Mouse (Mus musculus): ENCODE results near the gene Cux2. TPM values are rescaled to one million over a fixed set of nuclear protein-coding genes. Genes with fewer than 3 reads are reported as not detected.

Cux2 gene
- polyA plus RNA-seq, 1 experiment from 2014 or later, result 27.3 TPM

DNA sequence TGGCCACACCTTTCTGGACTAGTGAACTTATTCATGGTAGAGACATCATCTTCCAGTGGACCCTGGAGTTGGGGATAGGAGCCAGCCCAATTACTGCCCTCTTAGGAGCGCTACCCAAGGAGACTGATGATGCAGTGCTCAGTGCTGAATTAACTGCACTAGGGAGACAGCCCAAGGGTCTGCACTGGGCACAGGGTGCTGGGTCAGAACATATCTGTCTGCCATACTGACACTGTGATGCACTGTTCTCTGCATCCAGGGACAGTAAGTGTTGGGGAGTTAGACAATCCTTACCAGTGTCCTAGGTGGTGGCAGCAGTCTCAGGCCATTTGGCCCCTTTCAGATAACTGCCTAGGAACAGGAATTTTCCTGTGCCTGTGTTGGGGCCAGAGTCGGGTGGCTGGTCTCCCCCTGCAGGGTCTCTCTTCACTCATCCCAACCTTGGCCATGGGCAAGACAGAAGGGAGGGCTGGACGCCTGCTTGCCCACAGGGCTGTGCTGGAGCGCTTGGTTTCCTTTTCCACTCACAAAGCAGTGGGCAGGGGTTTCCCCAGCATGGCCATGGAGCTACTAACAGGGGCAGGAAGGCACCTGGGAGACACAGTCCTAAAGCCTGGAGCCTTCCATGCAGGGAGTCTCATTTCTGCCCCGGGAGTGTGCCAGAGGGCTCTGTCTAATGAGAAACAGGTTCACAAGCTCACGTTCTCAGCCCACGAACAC is 227.0 kb downstream of the Cux2 start:
- no peak overlapping the region for H3K4me2 ChIP-seq
- 79% methylated on average over 7 of the region's 7 CpGs for WGBS
- ATAC-seq (replicated peaks), result no peak

DNA sequence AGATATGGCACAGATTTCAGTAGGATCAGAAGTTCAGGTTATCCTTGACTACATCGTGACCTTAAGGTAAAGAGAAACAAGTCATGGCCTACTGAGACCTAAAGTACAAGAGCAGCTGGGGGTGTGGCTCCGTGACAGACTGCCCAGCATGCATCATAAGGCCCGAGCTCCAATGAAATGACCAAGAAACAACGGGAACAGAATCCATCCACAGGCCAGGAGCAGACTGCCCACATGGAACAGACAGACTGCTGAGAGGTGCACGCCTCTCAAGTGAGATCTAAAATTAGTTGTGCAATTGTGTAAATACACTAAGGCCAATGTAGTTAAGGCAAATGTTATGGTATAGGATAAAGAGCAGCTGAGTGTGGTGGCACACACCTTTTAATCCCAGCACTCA is 228.3 kb downstream of the Cux2 start:
- Histone ChIP-seq H3K9ac (no peak overlapping the region), H3K4me3 (no peak overlapping the region), H3K36me3 (replicated peaks) (peaks cover 27% of the 10 kb centered on the region), H3K27me3 (replicated peaks) (no peaks in the 10 kb centered on the region), H3K9me3 (no peaks in the 10 kb centered on the region), H3K4me1 (no peaks in the 10 kb centered on the region), H3K4me2 (no peak overlapping the region), H3K27ac (no peak overlapping the region)
- no peak for ATAC-seq (replicated peaks)
- WGBS, result 83% methylated on average over 5 of the region's 5 CpGs

More for the DNA sequence above, 227.0 kb downstream of the Cux2 start:
- H3K4me3 ChIP-seq, result no peak overlapping the region
- no peak overlapping the region for H3K9ac ChIP-seq
- no peaks in the 10 kb centered on the region for H3K4me1 ChIP-seq
- no peaks in the 10 kb centered on the region for H3K27me3 ChIP-seq (replicated peaks)
- H3K36me3 ChIP-seq (replicated peaks), result peaks cover 16% of the 10 kb centered on the region
- H3K9me3 ChIP-seq, result no peaks in the 10 kb centered on the region
- no peak overlapping the region for H3K27ac ChIP-seq

DNA sequence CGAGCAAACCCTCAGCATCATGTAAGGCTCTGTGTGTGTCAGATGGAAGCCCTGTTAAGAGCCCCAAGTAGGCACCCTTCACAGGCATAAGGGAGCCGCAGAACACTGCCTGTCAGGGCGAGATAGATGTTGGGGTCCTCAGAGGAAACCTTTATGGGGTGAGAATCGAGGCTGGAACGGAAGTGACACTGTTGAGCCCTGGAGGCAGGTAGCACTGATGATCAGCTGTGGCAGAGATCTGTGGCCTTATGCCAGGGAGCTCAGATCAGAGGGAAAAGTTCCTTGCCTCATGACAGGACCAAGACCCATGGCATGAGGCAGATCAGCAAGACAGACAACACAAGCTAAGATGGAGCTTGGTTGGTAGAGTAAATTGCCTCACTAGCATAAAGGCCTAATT is 228.8 kb downstream of the Cux2 start:
- peaks cover 27% of the 10 kb centered on the region for H3K36me3 ChIP-seq (replicated peaks)
- no peaks in the 10 kb centered on the region for H3K27me3 ChIP-seq (replicated peaks)
- no peak overlapping the region for H3K9ac ChIP-seq
- no peak overlapping the region for H3K4me3 ChIP-seq
- H3K4me2 ChIP-seq, result no peak overlapping the region
- WGBS, result 85% methylated on average over 5 of the region's 5 CpGs
- H3K4me1 ChIP-seq, result no peaks in the 10 kb centered on the region
- H3K27ac ChIP-seq, result no peak overlapping the region
- H3K9me3 ChIP-seq, result no peaks in the 10 kb centered on the region
- no peak for ATAC-seq (replicated peaks)

DNA sequence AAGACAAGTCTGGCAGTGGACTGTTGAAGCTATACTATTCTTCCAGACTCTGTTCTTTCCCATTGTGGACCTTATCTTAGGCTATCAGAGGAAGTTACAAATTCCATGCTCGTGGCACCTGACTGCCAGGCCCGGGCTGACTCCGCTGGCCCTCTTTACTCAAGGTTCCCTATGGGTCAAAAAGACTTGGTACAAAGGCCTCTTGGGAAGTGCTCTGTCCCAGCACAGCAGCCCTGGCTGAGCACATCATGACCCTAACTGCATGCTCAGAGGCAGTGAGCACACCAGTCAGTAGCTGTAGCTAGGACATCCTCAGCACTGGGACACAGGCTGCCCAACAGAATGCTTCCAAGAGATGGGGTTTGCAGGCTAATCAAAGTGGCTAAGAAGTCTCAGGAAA is 229.2 kb downstream of the Cux2 start:
- no peaks in the 10 kb centered on the region for H3K4me1 ChIP-seq
- no peak overlapping the region for H3K4me2 ChIP-seq
- H3K27me3 ChIP-seq (replicated peaks), result no peaks in the 10 kb centered on the region
- H3K27ac ChIP-seq, result no peak overlapping the region
- peaks cover 27% of the 10 kb centered on the region for H3K36me3 ChIP-seq (replicated peaks)
- no peak overlapping the region for H3K9ac ChIP-seq
- no peaks in the 10 kb centered on the region for H3K9me3 ChIP-seq
- ATAC-seq (replicated peaks), result no peak
- WGBS, result 91% methylated on average over 3 of the region's 3 CpGs
- no peak overlapping the region for H3K4me3 ChIP-seq

DNA sequence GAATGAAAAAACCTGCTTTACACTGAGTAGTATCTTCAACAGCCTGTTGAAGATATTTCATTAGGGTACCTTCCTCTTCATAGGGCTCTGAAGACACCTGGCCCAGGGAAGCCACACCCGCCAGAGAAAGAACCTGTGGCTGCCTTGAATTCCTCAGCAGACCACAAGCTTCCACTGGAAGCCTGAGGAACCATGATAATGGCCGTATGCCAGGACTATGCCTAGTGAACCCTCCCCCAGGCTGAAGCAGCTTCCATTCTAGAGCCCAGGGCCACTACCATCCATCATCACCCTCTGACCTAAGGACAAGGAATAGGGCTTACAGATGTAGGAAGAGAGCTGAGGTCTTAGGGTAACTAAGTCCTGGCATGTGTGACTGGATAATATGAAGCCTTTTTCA is 229.7 kb downstream of the Cux2 start:
- ATAC-seq (replicated peaks), result no peak
- H3K4me2 ChIP-seq, result no peak overlapping the region
- WGBS, result 92% methylated on average over 2 of the region's 2 CpGs
- no peak overlapping the region for H3K4me3 ChIP-seq
- no peaks in the 10 kb centered on the region for H3K27me3 ChIP-seq (replicated peaks)
- H3K9ac ChIP-seq, result no peak overlapping the region
- H3K36me3 ChIP-seq (replicated peaks), result peaks cover 27% of the 10 kb centered on the region
- H3K27ac ChIP-seq, result no peak overlapping the region
- H3K9me3 ChIP-seq, result no peaks in the 10 kb centered on the region
- H3K4me1 ChIP-seq, result no peaks in the 10 kb centered on the region

DNA sequence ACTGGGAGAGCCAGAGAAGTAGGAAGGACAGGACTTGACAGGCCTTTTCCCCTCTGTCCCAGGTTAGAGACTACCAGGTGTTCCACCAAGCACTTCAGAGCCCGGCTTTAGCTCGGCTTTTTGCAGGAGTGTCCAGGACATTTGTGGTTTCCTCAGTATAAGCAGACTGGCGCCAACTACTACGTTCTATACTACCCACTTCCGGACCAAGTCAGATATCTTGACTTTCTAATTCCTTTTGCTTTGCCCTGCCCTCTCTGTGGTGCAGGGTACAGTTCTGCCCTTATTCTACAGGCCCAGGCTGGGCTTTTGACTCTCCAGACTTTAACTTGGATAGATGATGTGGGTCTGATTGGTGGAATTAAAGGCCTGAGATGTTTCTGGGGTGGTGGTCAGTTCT is 230.3 kb downstream of the Cux2 start:
- H3K36me3 ChIP-seq (replicated peaks), result peaks cover 27% of the 10 kb centered on the region
- H3K4me1 ChIP-seq, result no peaks in the 10 kb centered on the region
- H3K9ac ChIP-seq, result no peak overlapping the region
- 93% methylated on average over 5 of the region's 5 CpGs for WGBS
- no peak overlapping the region for H3K4me3 ChIP-seq
- H3K9me3 ChIP-seq, result no peaks in the 10 kb centered on the region
- H3K27me3 ChIP-seq (replicated peaks), result no peaks in the 10 kb centered on the region
- H3K4me2 ChIP-seq, result no peak overlapping the region
- no peak overlapping the region for H3K27ac ChIP-seq
- no peak for ATAC-seq (replicated peaks)

DNA sequence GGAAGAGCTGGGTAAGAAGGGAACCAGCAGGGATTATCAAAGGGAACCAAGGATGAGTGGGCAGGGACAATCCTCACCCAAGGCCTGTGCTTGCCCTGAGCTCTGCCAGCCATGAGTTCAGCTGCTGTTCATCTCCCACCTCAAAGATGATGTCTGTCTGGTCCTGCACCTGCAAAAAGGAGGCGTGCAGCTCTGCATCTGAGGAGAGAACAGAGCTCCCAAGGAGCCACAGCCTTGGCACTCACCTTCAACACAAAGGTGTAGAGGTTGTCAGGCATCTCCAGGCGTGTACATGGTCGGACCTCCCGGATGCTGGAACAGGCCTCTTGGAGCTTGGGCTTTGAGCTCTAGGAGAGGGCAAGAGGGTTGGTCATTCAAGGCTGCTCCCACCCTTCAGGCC is 231.0 kb downstream of the Cux2 start:
- no peaks in the 10 kb centered on the region for H3K9me3 ChIP-seq
- H3K27me3 ChIP-seq (replicated peaks), result no peaks in the 10 kb centered on the region
- no peak overlapping the region for H3K4me3 ChIP-seq
- 95% methylated on average over 4 of the region's 4 CpGs for WGBS
- ATAC-seq (replicated peaks), result no peak
- H3K9ac ChIP-seq, result no peak overlapping the region
- H3K4me1 ChIP-seq, result no peaks in the 10 kb centered on the region
- H3K4me2 ChIP-seq, result no peak overlapping the region
- no peak overlapping the region for H3K27ac ChIP-seq
- H3K36me3 ChIP-seq (replicated peaks), result peaks cover 29% of the 10 kb centered on the region

DNA sequence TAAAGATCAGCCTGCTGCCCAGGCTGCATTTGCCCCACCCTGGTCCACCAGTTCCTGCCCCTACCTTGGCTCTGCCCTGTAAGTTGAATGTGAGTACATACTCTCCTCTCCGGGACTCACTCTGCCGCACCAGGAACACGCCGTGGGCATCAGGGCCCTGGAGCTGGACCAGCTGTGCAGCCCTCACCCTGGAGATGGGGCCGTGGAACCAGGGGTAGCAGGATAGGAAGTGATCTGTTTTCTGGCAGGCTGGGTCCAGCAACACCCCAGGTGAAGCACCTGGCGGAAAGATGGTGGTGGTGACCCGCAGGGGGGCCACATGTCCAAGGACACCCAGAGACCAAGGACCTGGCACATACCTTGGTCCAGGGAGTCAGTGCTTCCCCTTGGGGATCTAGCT is 231.5 kb downstream of the Cux2 start:
- ATAC-seq (replicated peaks), result no peak

DNA sequence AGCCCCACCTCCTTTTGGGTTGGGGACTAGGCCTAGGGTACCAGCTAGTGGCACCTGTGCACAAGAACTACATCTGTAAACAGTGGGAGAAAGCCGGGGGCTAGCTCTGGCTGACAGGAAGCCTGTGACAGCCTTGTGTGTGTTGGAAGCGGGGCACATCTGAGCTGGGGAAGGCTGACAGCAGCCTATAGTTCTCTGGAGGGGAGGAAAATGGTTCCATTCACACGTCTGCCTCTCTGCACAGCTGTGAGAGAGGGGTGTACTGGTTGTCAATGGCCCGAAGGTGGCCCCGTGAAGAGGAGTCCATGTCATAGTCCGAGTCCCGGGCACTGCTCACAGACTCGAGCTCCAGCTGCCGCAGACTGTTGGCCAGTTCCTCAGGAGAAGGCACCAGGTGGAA is 232.4 kb downstream of the Cux2 start:
- Histone ChIP-seq H3K4me3 (no peak overlapping the region), H3K36me3 (replicated peaks) (peaks cover 42% of the 10 kb centered on the region), H3K27ac (no peak overlapping the region), H3K9ac (no peak overlapping the region), H3K4me1 (no peaks in the 10 kb centered on the region), H3K9me3 (no peaks in the 10 kb centered on the region), H3K27me3 (replicated peaks) (no peaks in the 10 kb centered on the region), H3K4me2 (no peak overlapping the region)
- ATAC-seq (replicated peaks), result no peak
- 91% methylated on average over 9 of the region's 9 CpGs for WGBS

More for the DNA sequence above, 231.5 kb downstream of the Cux2 start:
- no peaks in the 10 kb centered on the region for H3K27me3 ChIP-seq (replicated peaks)
- H3K27ac ChIP-seq, result no peak overlapping the region
- H3K9ac ChIP-seq, result no peak overlapping the region
- H3K36me3 ChIP-seq (replicated peaks), result peaks cover 33% of the 10 kb centered on the region
- no peaks in the 10 kb centered on the region for H3K9me3 ChIP-seq
- WGBS, result 97% methylated on average over 7 of the region's 7 CpGs
- H3K4me1 ChIP-seq, result no peaks in the 10 kb centered on the region
- no peak overlapping the region for H3K4me3 ChIP-seq
- H3K4me2 ChIP-seq, result no peak overlapping the region

DNA sequence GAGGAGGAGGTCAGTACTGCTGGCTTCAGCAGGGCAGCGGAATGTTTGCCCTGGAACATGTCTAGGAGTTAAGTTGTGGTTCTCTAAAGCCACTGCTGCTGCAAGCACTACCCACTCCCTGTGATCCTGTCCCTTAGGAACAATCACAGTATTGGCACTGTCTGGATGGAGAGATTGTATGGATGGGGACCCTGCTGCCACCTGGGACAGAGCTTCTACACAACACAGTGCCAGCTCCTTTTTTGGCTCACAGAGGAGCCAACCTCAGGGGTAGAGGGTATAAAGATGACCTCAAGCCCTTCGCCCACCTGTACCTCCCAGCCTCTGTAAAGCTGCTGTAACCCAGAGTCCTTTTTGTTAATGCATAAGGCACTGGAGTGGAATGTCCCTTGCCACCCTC is 233.3 kb downstream of the Cux2 start:
- no peaks in the 10 kb centered on the region for H3K9me3 ChIP-seq
- no peak overlapping the region for H3K4me2 ChIP-seq
- H3K9ac ChIP-seq, result no peak overlapping the region
- H3K27me3 ChIP-seq (replicated peaks), result no peaks in the 10 kb centered on the region
- no peaks in the 10 kb centered on the region for H3K4me1 ChIP-seq
- H3K4me3 ChIP-seq, result no peak overlapping the region
- ATAC-seq (replicated peaks), result no peak
- 98% methylated on average over 2 of the region's 2 CpGs for WGBS
- no peak overlapping the region for H3K27ac ChIP-seq
- peaks cover 51% of the 10 kb centered on the region for H3K36me3 ChIP-seq (replicated peaks)

DNA sequence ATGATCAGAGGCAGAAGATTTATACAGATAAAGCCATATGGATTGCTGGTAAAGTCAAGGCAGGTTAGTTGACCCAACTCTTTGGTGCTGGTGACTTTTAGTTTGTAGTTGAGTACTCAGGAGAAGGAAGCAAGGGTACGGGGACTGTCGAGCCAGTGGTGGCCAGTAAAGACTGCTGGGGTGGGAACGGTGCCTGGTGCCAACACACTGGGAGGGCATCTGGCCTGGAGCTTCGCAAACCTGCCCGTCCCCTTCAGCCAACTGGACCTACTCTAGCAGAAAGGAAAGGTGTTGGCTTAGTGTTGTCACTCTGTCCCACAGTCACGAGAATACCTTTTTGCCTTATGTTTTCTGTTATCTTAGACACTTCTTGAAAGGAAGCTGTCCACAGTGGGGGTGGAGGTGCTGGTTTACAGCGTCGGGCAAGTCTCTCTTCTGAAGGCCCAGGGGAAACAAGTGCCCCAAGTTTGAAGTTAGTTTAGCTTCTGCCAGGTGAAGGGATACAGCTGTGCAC is 234.0 kb downstream of the Cux2 start:
- H3K4me1 ChIP-seq, result no peaks in the 10 kb centered on the region
- ATAC-seq (replicated peaks), result no peak
- no peak overlapping the region for H3K4me2 ChIP-seq
- H3K4me3 ChIP-seq, result no peak overlapping the region
- H3K27ac ChIP-seq, result no peak overlapping the region
- H3K27me3 ChIP-seq (replicated peaks), result no peaks in the 10 kb centered on the region
- 93% methylated on average over 8 of the region's 8 CpGs for WGBS
- no peak overlapping the region for H3K9ac ChIP-seq
- H3K36me3 ChIP-seq (replicated peaks), result peaks cover 56% of the 10 kb centered on the region
- H3K9me3 ChIP-seq, result no peaks in the 10 kb centered on the region

DNA sequence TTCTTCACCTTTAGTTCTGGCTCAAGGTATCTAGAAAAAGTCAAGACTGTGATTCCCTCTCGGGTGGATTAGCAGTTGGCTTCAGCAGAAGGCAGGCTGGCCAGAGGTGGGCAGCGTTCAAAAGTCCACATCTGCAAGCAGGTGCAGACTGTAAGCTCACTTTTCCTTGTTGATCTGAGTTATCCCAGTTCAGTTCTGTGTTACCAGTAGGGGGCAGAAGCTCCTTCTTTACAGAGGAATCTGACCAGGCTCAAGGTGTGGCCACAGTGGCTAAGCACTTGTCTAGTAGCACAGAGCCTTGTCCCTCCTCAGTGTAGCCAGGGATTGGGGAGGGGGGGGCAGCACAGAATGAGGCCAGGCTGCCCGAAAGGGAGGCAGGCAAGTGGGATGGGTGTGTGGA is 234.8 kb downstream of the Cux2 start:
- Histone ChIP-seq H3K4me2 (no peak overlapping the region), H3K36me3 (replicated peaks) (peaks cover 55% of the 10 kb centered on the region), H3K4me3 (no peak overlapping the region), H3K9me3 (no peaks in the 10 kb centered on the region), H3K9ac (no peak overlapping the region), H3K27ac (no peak overlapping the region), H3K4me1 (no peaks in the 10 kb centered on the region), H3K27me3 (replicated peaks) (no peaks in the 10 kb centered on the region)
- ATAC-seq (replicated peaks), result no peak
- WGBS, result 68% methylated on average over 3 of the region's 3 CpGs

DNA sequence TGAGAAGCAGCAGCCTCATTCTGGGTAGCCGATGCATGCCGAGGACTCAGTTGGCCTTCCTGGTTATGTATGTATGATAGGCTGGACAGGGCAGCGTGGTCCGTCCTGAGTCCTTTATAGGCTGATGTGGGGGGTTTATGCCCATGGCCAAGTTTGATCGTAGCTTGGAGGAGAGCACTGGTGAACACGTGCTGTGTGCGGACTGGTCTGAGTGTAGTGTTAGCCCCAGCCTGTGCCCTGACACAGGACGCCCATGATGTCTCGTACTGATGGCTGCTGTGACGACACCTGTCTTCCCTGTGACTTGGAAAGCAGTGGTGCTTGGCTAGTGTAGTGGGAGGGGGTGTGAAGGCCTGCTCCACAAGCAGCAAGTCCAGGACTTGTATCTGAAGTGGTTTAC is 236.2 kb downstream of the Cux2 start:
- Histone ChIP-seq H3K4me2 (no peak overlapping the region), H3K36me3 (replicated peaks) (peaks cover 49% of the 10 kb centered on the region), H3K9ac (no peak overlapping the region), H3K27me3 (replicated peaks) (no peaks in the 10 kb centered on the region), H3K4me3 (no peak overlapping the region), H3K9me3 (no peaks in the 10 kb centered on the region), H3K4me1 (no peaks in the 10 kb centered on the region), H3K27ac (no peak overlapping the region)
- WGBS, result 96% methylated on average over 10 of the region's 10 CpGs
- no peak for ATAC-seq (replicated peaks)
